Mouse (Mus musculus): ENCODE results near the gene Rab25.

GRCm38 (mm10) chr3:88553880-88554586 lies 5.9 kb upstream of the Rab25 start:
- TF ChIP-seq CTCF (IDR thresholded peaks at IDR 0.05; ENCODE audit: low read depth, low read length) = no peak
- TF ChIP-seq POLR2AphosphoS5 (IDR thresholded peaks at IDR 0.05; ENCODE audit: insufficient replicate concordance, low read depth, low read length) = no peak
